Comparison of ENCODE assay signal across 28 mouse cellular contexts in the genomic region with DNA sequence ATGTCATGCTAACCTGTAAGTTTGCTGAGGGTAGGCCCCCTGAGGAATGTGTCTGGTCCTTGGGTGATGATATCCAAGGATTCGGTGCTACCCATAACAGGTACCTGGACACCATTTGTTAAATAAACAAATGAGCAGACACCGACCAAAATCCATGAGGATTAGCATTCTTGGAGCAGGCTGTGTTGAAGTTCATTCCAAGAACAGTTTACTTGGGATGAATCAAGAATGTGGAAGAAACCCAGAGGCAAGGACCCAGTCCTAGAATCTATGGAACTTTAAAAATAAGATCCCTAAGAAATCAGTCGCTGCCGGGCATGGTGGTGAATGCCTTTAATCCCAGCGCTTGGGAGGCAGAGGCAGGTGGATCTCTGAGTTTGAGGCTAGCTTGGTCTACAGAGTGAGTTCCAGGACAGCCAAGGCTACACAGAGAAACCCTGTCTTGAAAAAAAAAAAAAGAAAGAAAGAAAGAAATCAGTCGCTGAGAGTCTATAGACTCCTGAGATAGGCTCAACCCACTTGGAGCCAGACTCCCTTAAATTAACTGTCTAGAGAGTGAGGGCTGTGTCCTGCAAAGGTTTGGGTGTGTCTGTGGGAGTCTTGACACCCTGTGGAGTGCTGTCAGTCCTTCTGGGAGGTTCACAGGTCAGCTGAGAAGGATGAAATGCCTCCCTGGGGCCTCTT.
DNase-seq lines count a peak whose midpoint lies in the region; ATAC-seq and TF ChIP-seq lines count a peak whose summit lies in the region.
"Had no signal": no experiment of that assay in that cellular context is flagged by ENCODE, and none has a peak within 500 bp of the region (broad histone marks: within the 10 kb centered on the region; RNA-seq: fewer than 3 reads in every experiment).

No protein-coding gene starts in this region.

- H3K9me3 ChIP-seq in heart, embryonic 11.5 days (replicated peaks; ENCODE audit: control insufficient read depth, low read length), result no peaks in the 10 kb centered on the region
- no peaks in the 10 kb centered on the region for H3K9me3 ChIP-seq in MEL (replicated peaks; ENCODE audit: insufficient read depth, low read length)
- H3K9me3 ChIP-seq in liver, embryonic 14.5 days (ENCODE audit: control insufficient read depth, low read length), result no peaks in the 10 kb centered on the region
- H3K9me3 ChIP-seq: embryonic facial prominence, embryonic 13.5 days; forebrain, embryonic 12.5 days; limb, embryonic 12.5 days; neural tube, embryonic 15.5 days had no signal

- H3K36me3 ChIP-seq in heart, embryonic 11.5 days (ENCODE audit: control insufficient read depth, insufficient read depth, low read length), result no peaks in the 10 kb centered on the region
- peaks cover 0 to 65% of the 10 kb centered on the region in 2 experiments; a peak in 3 of 4 replicates for H3K36me3 ChIP-seq in MEL (ENCODE audit: control insufficient read depth in 1 of 2, insufficient read depth in 2 of 2, low read length in 2 of 2)
- H3K36me3 ChIP-seq in liver, embryonic 14.5 days (replicated peaks; ENCODE audit: control insufficient read depth, insufficient read depth, low read depth), result no peaks in the 10 kb centered on the region
- no peaks in the 10 kb centered on the region for H3K36me3 ChIP-seq in myocyte (ENCODE audit: control insufficient read depth, insufficient read depth)
- H3K36me3 ChIP-seq: embryonic facial prominence, embryonic 13.5 days; forebrain, embryonic 12.5 days; limb, embryonic 12.5 days; neural tube, embryonic 15.5 days had no signal

- H3ac ChIP-seq in myocyte (ENCODE audit: control insufficient read depth, insufficient read length), result no peak overlapping the region

- TF ChIP-seq POLR2A in MEL (IDR thresholded peaks at IDR 0.05; ENCODE audit: control insufficient read depth in 1 of 2, insufficient read depth in 1 of 2, low read depth in 1 of 2, low read length in 2 of 2, poor library complexity in 1 of 2) (peak in 1 of 2 experiments; percentile 82; a peak in 2 of 4 replicates), myocyte (IDR thresholded peaks at IDR 0.05; ENCODE audit: insufficient read length, low read depth) (no peak)

- H3K4me2 ChIP-seq in heart, embryonic 11.5 days, result peak overlapping the region; percentile 24; the same call in 1 of the 2 replicates
- peak overlapping the region; percentile 23 for H3K4me2 ChIP-seq in liver, embryonic 14.5 days (ENCODE audit: low read depth)
- H3K4me2 ChIP-seq in myocyte (ENCODE audit: low read depth), result peak overlapping the region; percentile 3
- H3K4me2 ChIP-seq: embryonic facial prominence, embryonic 13.5 days; forebrain, embryonic 12.5 days; limb, embryonic 12.5 days; neural tube, embryonic 15.5 days had no signal

- no peak overlapping the region for H3K4me3 ChIP-seq in heart, embryonic 11.5 days (ENCODE audit: low read depth, low read length)
- H3K4me3 ChIP-seq in MEL (ENCODE audit: control insufficient read depth in 1 of 2, insufficient read depth in 1 of 2, low read depth in 2 of 2, low read length in 2 of 2) (peak overlapping the region in 1 of 2 experiments; percentile 30; a peak in 2 of 4 replicates), myocyte (no peak overlapping the region)
- no peak overlapping the region; a peak in 1 of 4 replicates for H3K4me3 ChIP-seq in liver, embryonic 14.5 days (ENCODE audit: insufficient read depth in 1 of 2, low read depth in 2 of 2, low read length in 2 of 2)
- H3K4me3 ChIP-seq: embryonic facial prominence, embryonic 13.5 days; erythroblast, embryonic 14.5 days; forebrain, embryonic 12.5 days; left cerebral cortex, adult 2 months; limb, embryonic 12.5 days; megakaryocyte, embryonic 14.5 days; neural tube, embryonic 15.5 days had no signal

- ATAC-seq in heart, embryonic 11.5 days (replicated peaks; ENCODE audit: insufficient number of reproducible peaks, low FRiP score, low TSS enrichment), result no peak
- peak; percentile 41; the same call in 1 of the 2 replicates for ATAC-seq in liver, embryonic 14.5 days (ENCODE audit: insufficient read depth)
- ATAC-seq: hindbrain, embryonic 16.5 days; lung, postnatal 0 days had no signal

- no peaks in the 10 kb centered on the region; the same call in 1 of the 2 replicates for H3K79me2 ChIP-seq in MEL (ENCODE audit: control insufficient read depth, insufficient read depth, low read length, poor library complexity)
- no peaks in the 10 kb centered on the region for H3K79me2 ChIP-seq in myocyte (ENCODE audit: control insufficient read depth, insufficient read depth)

- TF ChIP-seq EP300 in MEL (IDR thresholded peaks at IDR 0.05; ENCODE audit: low read depth in 1 of 2, low read length in 2 of 2), result no peak
- TF ChIP-seq EP300 in liver, embryonic 14.5 days (IDR thresholded peaks at IDR 0.05; ENCODE audit: low read depth), result no peak

- WGBS in heart, embryonic 11.5 days (ENCODE audit: insufficient replicate concordance), result 82% methylated on average over 6 of the region's 6 CpGs
- WGBS in liver, embryonic 14.5 days (ENCODE audit: insufficient replicate concordance), result 78% methylated on average over 6 of the region's 6 CpGs

- TF ChIP-seq RAD21 in MEL (IDR thresholded peaks at IDR 0.05; ENCODE audit: low read depth, low read length), result no peak

- H3K27ac ChIP-seq in heart, embryonic 11.5 days (ENCODE audit: low read depth, low read length), result peak overlapping the region; percentile 73
- H3K27ac ChIP-seq in MEL (ENCODE audit: control insufficient read depth, low read depth, low read length), result peak overlapping the region; percentile 100
- peak overlapping the region; percentile 54 for H3K27ac ChIP-seq in liver, embryonic 14.5 days
- H3K27ac ChIP-seq: embryonic facial prominence, embryonic 13.5 days; forebrain, embryonic 12.5 days; left cerebral cortex, adult 2 months; limb, embryonic 12.5 days; neural tube, embryonic 15.5 days had no signal

- no peak for TF ChIP-seq CTCF in MEL (IDR thresholded peaks at IDR 0.05 in 2 of 3, conservative IDR thresholded peaks at IDR 0.05 in 1 of 3; ENCODE audit: control insufficient read depth in 1 of 3, insufficient read depth in 1 of 3, low read depth in 2 of 3, low read length in 3 of 3, poor library complexity in 1 of 3, severe bottlenecking in 1 of 3)
- TF ChIP-seq CTCF in liver, embryonic 14.5 days (IDR thresholded peaks at IDR 0.05; ENCODE audit: low read depth), result no peak

- H3K9ac ChIP-seq in heart, embryonic 11.5 days (ENCODE audit: low read depth, low read length), result no peak overlapping the region
- H3K9ac ChIP-seq in MEL (ENCODE audit: control insufficient read depth, low read depth, low read length, poor library complexity, severe bottlenecking), result peak overlapping the region; percentile 87
- peak overlapping the region; percentile 2 for H3K9ac ChIP-seq in liver, embryonic 14.5 days (replicated peaks)
- H3K9ac ChIP-seq: embryonic facial prominence, embryonic 13.5 days; forebrain, embryonic 12.5 days; limb, embryonic 12.5 days; neural tube, embryonic 15.5 days had no signal

- no peak for DNase-seq in heart, adult 18-20 months
- DNase-seq in MEL (ENCODE audit: low read depth, low spot score), result peak; percentile 32
- DNase-seq in liver, embryonic 14.5 days (ENCODE audit: low read depth in 3 of 3, low spot score in 3 of 3), result no peak
- DNase-seq in testis, postnatal 10 days (ENCODE audit: low spot score), result no peak
- DNase-seq in spleen, adult 12 weeks (ENCODE audit: low spot score), result no peak
- DNase-seq: cerebellum, adult 18-20 months; cerebellum, postnatal 10 days; gastrocnemius, postnatal 14 days; heart, postnatal 14 days; kidney, adult 8-10 months; kidney, postnatal 14 days; lung, adult 18-20 months; lung, postnatal 4 days; midbrain, embryonic 14.5 days; right cerebral cortex, postnatal 25 days; spleen, adult 18-20 months; thymus, postnatal 4 days had no signal

- H3K27me3 ChIP-seq in heart, embryonic 11.5 days (ENCODE audit: control insufficient read depth, insufficient read depth, low read length), result no peaks in the 10 kb centered on the region
- H3K27me3 ChIP-seq in MEL (ENCODE audit: control insufficient read depth in 1 of 2, insufficient read depth in 2 of 2, low read length in 2 of 2) (no peaks in the 10 kb centered on the region), myocyte (ENCODE audit: control insufficient read depth, insufficient read depth, insufficient read length) (no peaks in the 10 kb centered on the region)
- no peaks in the 10 kb centered on the region for H3K27me3 ChIP-seq in liver, embryonic 14.5 days (ENCODE audit: control insufficient read depth, insufficient read depth, low read length)
- H3K27me3 ChIP-seq: embryonic facial prominence, embryonic 13.5 days; forebrain, embryonic 12.5 days; limb, embryonic 12.5 days; neural tube, embryonic 15.5 days had no signal

- peaks cover 6% of the 10 kb centered on the region; the same call in 1 of the 2 replicates for H3K4me1 ChIP-seq in heart, embryonic 11.5 days (ENCODE audit: control insufficient read depth, insufficient read depth, low read length)
- H3K4me1 ChIP-seq in MEL (ENCODE audit: control insufficient read depth in 1 of 2, insufficient read depth in 2 of 2, low read length in 2 of 2), result peaks cover 35 to 62% of the 10 kb centered on the region in 2 experiments
- peaks cover 24 to 64% of the 10 kb centered on the region in 2 experiments for H3K4me1 ChIP-seq in liver, embryonic 14.5 days (replicated peaks; ENCODE audit: control insufficient read depth in 2 of 2, insufficient read depth in 2 of 2, low read length in 1 of 2)
- H3K4me1 ChIP-seq: forebrain, embryonic 12.5 days; limb, embryonic 12.5 days; megakaryocyte, embryonic 14.5 days; neural tube, embryonic 15.5 days had no signal

TF ChIP-seq in MEL, 35 proteins besides CTCF, POLR2A, EP300 and RAD21 (continues in another document):
- TF ChIP-seq USF1 (IDR thresholded peaks at IDR 0.05; ENCODE audit: low read depth, low read length) (no peak), MAZ (IDR thresholded peaks at IDR 0.05; ENCODE audit: low read depth, low read length) (no peak), MYB (IDR thresholded peaks at IDR 0.05; ENCODE audit: low read depth, low read length) (no peak), SIN3A (IDR thresholded peaks at IDR 0.05; ENCODE audit: low read length) (peak; percentile 41; the same call in 1 of the 2 replicates), MEF2A (IDR thresholded peaks at IDR 0.05; ENCODE audit: extremely low read depth, insufficient replicate concordance, low read depth, low read length, poor library complexity, severe bottlenecking) (no peak), USF2 (IDR thresholded peaks at IDR 0.05; ENCODE audit: borderline replicate concordance in 1 of 2, insufficient read depth in 1 of 2, low read depth in 1 of 2, low read length in 2 of 2) (no peak)

TF ChIP-seq in myocyte, 11 proteins besides CTCF, POLR2A, EP300 and RAD21:
- no peak for TF ChIP-seq MYOD1 (IDR thresholded peaks at IDR 0.05; ENCODE audit: control insufficient read depth in 1 of 3, insufficient read length in 2 of 3, low read depth in 2 of 3)
- TF ChIP-seq TCF12 (IDR thresholded peaks at IDR 0.05; ENCODE audit: insufficient read depth, poor library complexity, severe bottlenecking), result no peak
- TF ChIP-seq MYOG (IDR thresholded peaks at IDR 0.05; ENCODE audit: control insufficient read depth in 1 of 3, insufficient read depth in 1 of 3, insufficient read length in 2 of 3, low read depth in 2 of 3), result no peak
- TF ChIP-seq E2F4 (IDR thresholded peaks at IDR 0.05; ENCODE audit: insufficient read depth), result no peak
- no peak for TF ChIP-seq USF1 (IDR thresholded peaks at IDR 0.05; ENCODE audit: low read depth)
- TF ChIP-seq TCF3 (IDR thresholded peaks at IDR 0.05; ENCODE audit: insufficient read length, low read depth), result no peak
